Mouse (Mus musculus) spleen, adult 2 months (tissue): ENCODE results near the gene Cep112.

Experiments used
- CTCF ChIP-seq: fragments of 200-500 bp; IDR thresholded peaks from 2 replicates; pipeline ENCODE4 v1.5.1; 2011; ENCODE audit warnings: mild to moderate bottlenecking, inconsistent platforms; ENCODE audit not compliant: insufficient read depth, insufficient read length, insufficient replicate concordance; ENCODE audit errors: extremely low read depth
- POLR2A ChIP-seq: fragments of 200-500 bp; IDR thresholded peaks from 2 replicates; pipeline ENCODE4 v1.6.1; 2011; ENCODE audit warnings: low read depth, low read length, inconsistent platforms

- TF ChIP-seq CTCF (no peak), POLR2A (no peak)
These were observed 195.8 kb downstream of the Cep112 start for GRCm38 (mm10) chr11:108620628-108621433.
